Mouse (Mus musculus) spleen, embryonic (tissue): ENCODE data around the gene Ppfibp1.

Experiments
- CTCF ChIA-PET: fragments of 350-600 bp; sonication (Branson Sonifier 250); formaldehyde crosslinking; loops from one replicate; lab custom pipeline; 2022; lab: Charles Lee

Gene Ppfibp1

GRCm38 (mm10) chr6:146887958-146888659 is at the start of gene Ppfibp1:
Ppfibp1 (plus strand) TSS chr6:146888487.
- CTCF ChIA-PET, result interaction anchor here (0.6 kb wide), 1 partner anchor 12 kb away, joined by 5 read pairs; no protein-coding TSS in a partner anchor

- CTCF ChIA-PET, result interaction anchor here (0.6 kb wide), 1 partner anchor 29 kb away, joined by 3 read pairs; no protein-coding TSS in a partner anchor
These were observed 49.4 kb upstream of the Ppfibp1 start for GRCm38 (mm10) chr6:146838863-146839262.

GRCm38 (mm10) chr6:146844867-146845266 is 43.4 kb upstream of the Ppfibp1 start:
- CTCF ChIA-PET, result no interaction called here

- CTCF ChIA-PET, result no interaction called here
These were observed 42.9 kb upstream of the Ppfibp1 start for GRCm38 (mm10) chr6:146845347-146845746.

- CTCF ChIA-PET, result no interaction called here
These were observed 42.1 kb upstream of the Ppfibp1 start for GRCm38 (mm10) chr6:146845961-146846750.

- CTCF ChIA-PET, result no interaction called here
These were observed 40.9 kb upstream of the Ppfibp1 start for GRCm38 (mm10) chr6:146847402-146847801.

- CTCF ChIA-PET, result no interaction called here
These were observed 40.0 kb upstream of the Ppfibp1 start for GRCm38 (mm10) chr6:146848281-146848680.

- CTCF ChIA-PET, result no interaction called here
These were observed 38.2 kb upstream of the Ppfibp1 start, which contains the start of gene Smco2 for GRCm38 (mm10) chr6:146850050-146850449. Smco2 (plus strand) TSS chr6:146850104.

GRCm38 (mm10) chr6:146851916-146852315 is 36.4 kb upstream of the Ppfibp1 start:
- CTCF ChIA-PET, result no interaction called here

GRCm38 (mm10) chr6:146852739-146853138 is 35.5 kb upstream of the Ppfibp1 start:
- CTCF ChIA-PET, result no interaction called here

GRCm38 (mm10) chr6:146855185-146855584 is 33.1 kb upstream of the Ppfibp1 start:
- CTCF ChIA-PET, result no interaction called here

- CTCF ChIA-PET, result no interaction called here
These were observed 30.9 kb upstream of the Ppfibp1 start for GRCm38 (mm10) chr6:146857386-146857785.

GRCm38 (mm10) chr6:146863154-146863553 is 25.1 kb upstream of the Ppfibp1 start:
- CTCF ChIA-PET, result interaction anchor here (0.6 kb wide), 1 partner anchor 131 kb away, joined by 3 read pairs; no protein-coding TSS in a partner anchor

- CTCF ChIA-PET, result interaction anchor here (0.7 kb wide), 2 partner anchors 10 to 21 kb away, joined by 3 read pairs; no protein-coding TSS in a partner anchor
These were observed 23.9 kb upstream of the Ppfibp1 start for GRCm38 (mm10) chr6:146864370-146864769.

GRCm38 (mm10) chr6:146865701-146866100 is 22.6 kb upstream of the Ppfibp1 start:
- CTCF ChIA-PET, result no interaction called here

- CTCF ChIA-PET, result no interaction called here
These were observed 16.3 kb upstream of the Ppfibp1 start for GRCm38 (mm10) chr6:146871975-146872374.

- CTCF ChIA-PET, result interaction anchor here (0.6 kb wide), 1 partner anchor 10 kb away, joined by 3 read pairs; no protein-coding TSS in a partner anchor
These were observed 13.9 kb upstream of the Ppfibp1 start for GRCm38 (mm10) chr6:146874415-146874814.

- CTCF ChIA-PET, result interaction anchor here (0.7 kb wide), 1 partner anchor 11 kb away, joined by 5 read pairs; the partner anchor contains the start of gene Ppfibp1
These were observed 11.5 kb upstream of the Ppfibp1 start for GRCm38 (mm10) chr6:146876820-146877219.

GRCm38 (mm10) chr6:146877425-146878045 is 10.8 kb upstream of the Ppfibp1 start:
- CTCF ChIA-PET, result no interaction called here

- CTCF ChIA-PET, result no interaction called here
These were observed 9.4 kb upstream of the Ppfibp1 start for GRCm38 (mm10) chr6:146878926-146879325.

GRCm38 (mm10) chr6:146879856-146880255 is 8.4 kb upstream of the Ppfibp1 start:
- CTCF ChIA-PET, result no interaction called here

- CTCF ChIA-PET, result no interaction called here
These were observed 8.0 kb upstream of the Ppfibp1 start for GRCm38 (mm10) chr6:146880296-146880695.
